Mouse (Mus musculus) CH12.LX (cell line): ENCODE results near the gene Gm20715. TPM values are rescaled to one million over a fixed set of nuclear protein-coding genes. Genes with fewer than 3 reads are reported as not detected.

ENCODE experiments used
- DNase-seq: peaks from one replicate; pipeline ENCODE4 v3.0.0-alpha.2; 2013; ENCODE audit errors: extremely low read depth
- H3K27ac ChIP-seq: 2 replicates; pipeline ENCODE4 v1.5.1; 2012; ENCODE audit warnings: low read depth, mild to moderate bottlenecking, control low read depth, moderate library complexity; ENCODE audit not compliant: insufficient read depth
- H3K27me3 ChIP-seq: replicated peaks from 2 replicates; pipeline ENCODE3; 2012; ENCODE audit warnings: inconsistent platforms
- H3K36me3 ChIP-seq, 2 experiments: replicated peaks in 1 of 2; 2 replicates each; pipeline versions ENCODE3 to v1.6.1; 2012; ENCODE audit warnings: inconsistent platforms in 1 of 2, low read length in 1 of 2, mild to moderate bottlenecking in 1 of 2, mixed read lengths in 1 of 2, moderate library complexity in 1 of 2; ENCODE audit not compliant: control insufficient read depth in 1 of 2, insufficient read depth in 1 of 2
- H3K4me1 ChIP-seq, 2 experiments: 2 replicates each; pipeline ENCODE4 v1.6.1; 2012; ENCODE audit warnings: inconsistent platforms in 1 of 2, moderate library complexity in 1 of 2; ENCODE audit not compliant: insufficient read depth in 2 of 2, control insufficient read depth in 1 of 2
- H3K4me2 ChIP-seq: 2 replicates; pipeline ENCODE4 v1.6.1; 2012; ENCODE audit warnings: low read depth, mild to moderate bottlenecking, control low read depth; ENCODE audit not compliant: poor library complexity, insufficient read depth, severe bottlenecking
- H3K4me3 ChIP-seq, 3 experiments: fragments of 150-350 bp in 1 of 3; sonication (generic) in 1 of 3; replicated peaks in 1 of 3; 2 replicates each; pipeline versions ENCODE3 to v1.5.1; 2011 to 2012; ENCODE audit warnings: low read depth in 2 of 3, low read length in 2 of 3, mild to moderate bottlenecking in 2 of 3, moderate library complexity in 2 of 3, control low read depth in 1 of 3, improper control_type of control experiment in 1 of 3, inconsistent platforms in 1 of 3, mixed read lengths in 1 of 3; ENCODE audit not compliant: poor library complexity in 1 of 3
- H3K79me2 ChIP-seq: replicated peaks from 2 replicates; pipeline ENCODE4 v1.6.1; 2012; ENCODE audit warnings: mild to moderate bottlenecking, moderate library complexity; ENCODE audit not compliant: control insufficient read depth, poor library complexity, insufficient read depth, severe bottlenecking; ENCODE audit errors: extremely low read depth
- H3K9ac ChIP-seq: 2 replicates; pipeline ENCODE4 v1.6.1; 2012; ENCODE audit warnings: low read depth, mild to moderate bottlenecking, control low read depth, moderate library complexity; ENCODE audit not compliant: insufficient read depth
- H3K9me3 ChIP-seq: replicated peaks from 2 replicates; pipeline ENCODE3; 2012; ENCODE audit warnings: low read length, inconsistent platforms, mixed read lengths
- CHD2 ChIP-seq: IDR thresholded peaks from 2 replicates; pipeline ENCODE4 v1.6.1; 2011; ENCODE audit warnings: low read length, improper control_type of control experiment
- CTCF ChIP-seq, 2 experiments: IDR thresholded peaks in 1 of 2; conservative IDR thresholded peaks in 1 of 2; 2 replicates each; pipeline ENCODE4 v1.5.1; 2011 to 2012; ENCODE audit warnings: low read depth in 2 of 2, low read length in 2 of 2, improper control_type of control experiment in 1 of 2, inconsistent platforms in 1 of 2, mild to moderate bottlenecking in 1 of 2, moderate library complexity in 1 of 2
- E2F4 ChIP-seq: IDR thresholded peaks from 2 replicates; pipeline ENCODE4 v1.6.1; 2011; ENCODE audit warnings: low read depth, low read length, improper control_type of control experiment; ENCODE audit not compliant: insufficient replicate concordance
- ETS1 ChIP-seq: conservative IDR thresholded peaks from 2 replicates; pipeline ENCODE4 v1.6.1; 2012; ENCODE audit warnings: low read depth, mild to moderate bottlenecking, inconsistent platforms, low read length, improper control_type of control experiment, moderate library complexity
- GABPA ChIP-seq: IDR thresholded peaks from 2 replicates; pipeline ENCODE4 v1.6.1; 2012; ENCODE audit warnings: low read depth, low read length, improper control_type of control experiment, inconsistent platforms; ENCODE audit not compliant: insufficient replicate concordance
- HCFC1 ChIP-seq: IDR thresholded peaks from 2 replicates; pipeline ENCODE4 v1.6.1; 2012; ENCODE audit warnings: low read depth, mild to moderate bottlenecking, inconsistent platforms, low read length, improper control_type of control experiment
- IRF4 ChIP-seq: IDR thresholded peaks from 2 replicates; pipeline ENCODE4 v1.6.1; 2014; ENCODE audit warnings: low read depth, mild to moderate bottlenecking, inconsistent platforms, low read length, improper control_type of control experiment
- JUN ChIP-seq: IDR thresholded peaks from 2 replicates; pipeline ENCODE4 v1.6.1; 2011; ENCODE audit warnings: low read depth, mild to moderate bottlenecking, low read length, improper control_type of control experiment, moderate library complexity; ENCODE audit not compliant: insufficient read depth
- JUND ChIP-seq: conservative IDR thresholded peaks from 2 replicates; pipeline ENCODE4 v1.6.1; 2011; ENCODE audit warnings: low read depth, low read length, improper control_type of control experiment
- KAT2A ChIP-seq: IDR thresholded peaks from 2 replicates; pipeline ENCODE4 v1.6.1; 2012; ENCODE audit warnings: low read length, improper control_type of control experiment, inconsistent platforms; ENCODE audit not compliant: insufficient replicate concordance
- MAX ChIP-seq: IDR thresholded peaks from 2 replicates; pipeline ENCODE4 v1.6.1; 2011; ENCODE audit warnings: low read length, improper control_type of control experiment
- MEF2A ChIP-seq: IDR thresholded peaks from 2 replicates; pipeline ENCODE4 v1.6.1; 2014; ENCODE audit warnings: low read depth, mild to moderate bottlenecking, inconsistent platforms, low read length, improper control_type of control experiment, borderline replicate concordance
- MXI1 ChIP-seq: IDR thresholded peaks from 2 replicates; pipeline ENCODE4 v1.6.1; 2011; ENCODE audit warnings: mild to moderate bottlenecking, low read depth, low read length, improper control_type of control experiment
- NRF1 ChIP-seq: IDR thresholded peaks from 2 replicates; pipeline ENCODE4 v1.6.1; 2014; ENCODE audit warnings: low read depth, mild to moderate bottlenecking, inconsistent platforms, low read length, improper control_type of control experiment, moderate library complexity
- PAX5 ChIP-seq: IDR thresholded peaks from 2 replicates; pipeline ENCODE4 v1.6.1; 2012; ENCODE audit warnings: low read length, inconsistent platforms, mixed read lengths
- POLR2A ChIP-seq: IDR thresholded peaks from 2 replicates; pipeline ENCODE4 v1.6.1; 2011; ENCODE audit warnings: low read depth, mild to moderate bottlenecking, improper control_type of control experiment, low read length
- RCOR1 ChIP-seq: conservative IDR thresholded peaks from 2 replicates; pipeline ENCODE4 v1.6.1; 2012; ENCODE audit warnings: low read depth, mild to moderate bottlenecking, inconsistent platforms, low read length, improper control_type of control experiment
- SIN3A ChIP-seq: IDR thresholded peaks from 2 replicates; pipeline ENCODE4 v1.6.1; 2012; ENCODE audit warnings: low read length, improper control_type of control experiment, inconsistent platforms
- TBP ChIP-seq: conservative IDR thresholded peaks from 2 replicates; pipeline ENCODE4 v1.6.1; 2011; ENCODE audit warnings: low read depth, low read length, improper control_type of control experiment
- TCF12 ChIP-seq: IDR thresholded peaks from 2 replicates; pipeline ENCODE4 v1.6.1; 2014; ENCODE audit warnings: low read depth, mild to moderate bottlenecking, inconsistent platforms, low read length, improper control_type of control experiment
- UBTF ChIP-seq: IDR thresholded peaks from 2 replicates; pipeline ENCODE4 v1.6.1; 2012; ENCODE audit warnings: low read depth, mild to moderate bottlenecking, inconsistent platforms, low read length, improper control_type of control experiment, moderate library complexity
- USF1 ChIP-seq: IDR thresholded peaks from 2 replicates; pipeline ENCODE4 v1.6.1; 2014; ENCODE audit warnings: low read depth, mild to moderate bottlenecking, inconsistent platforms, low read length, improper control_type of control experiment
- USF2 ChIP-seq: conservative IDR thresholded peaks from 2 replicates; pipeline ENCODE4 v1.6.1; 2011; ENCODE audit warnings: low read depth, low read length, improper control_type of control experiment
- ZKSCAN1 ChIP-seq: IDR thresholded peaks from 2 replicates; pipeline ENCODE4 v1.6.1; 2012; ENCODE audit warnings: low read depth, inconsistent platforms, low read length, improper control_type of control experiment, borderline replicate concordance
- ZMIZ1 ChIP-seq: IDR thresholded peaks from 2 replicates; pipeline ENCODE4 v1.6.1; 2012; ENCODE audit warnings: low read depth, mild to moderate bottlenecking, inconsistent platforms, low read length, improper control_type of control experiment
- ZNF384 ChIP-seq: IDR thresholded peaks from 2 replicates; pipeline ENCODE4 v1.6.1; 2012; ENCODE audit warnings: low read depth, low read length, improper control_type of control experiment, inconsistent platforms
- dilution Hi-C: fragments of 300-500 bp; cut with MboI; formaldehyde crosslinking; loops from 2 replicates; pipeline ENCODE4 v1.14.3; 2020; ENCODE audit warnings: low sequenced_read_pairs; ENCODE audit not compliant: extremely low pct_unique_long_range_greater_than_20kb, extremely low pct_ligation_motif_present
- in situ Hi-C: fragments of 300-500 bp; cut with MboI; formaldehyde crosslinking; loops from 3 replicates; pipeline ENCODE4 v1.14.3; 2019; ENCODE audit warnings: low sequenced_read_pairs, low pct_ligation_motif_present, low pct_unique_long_range_greater_than_20kb, mixed read lengths
- polyA plus RNA-seq: library from polyadenylated mRNA; unstranded; fragments of >175 nt; gene quantifications from 2 replicates; pipeline ENCODE4 v1.2.1, GENCODE M21; 2012; ENCODE audit warnings: low read depth; ENCODE audit not compliant: insufficient read length
- total RNA-seq, 2 experiments: library from RNA; depleted of rRNA; stranded (reverse); fragments of 300-350 nt in 1 of 2; fragments of >200 nt in 1 of 2; gene quantifications; 2 replicates each; pipeline ENCODE4 v1.2.3; 2012 to 2014

Gm20715 gene
- not detected in 2 replicates for total RNA-seq (2012; rRNA removed)
- total RNA-seq (2014; rRNA removed): not detected in 2 replicates
- polyA plus RNA-seq: not detected in 2 replicates

DNA sequence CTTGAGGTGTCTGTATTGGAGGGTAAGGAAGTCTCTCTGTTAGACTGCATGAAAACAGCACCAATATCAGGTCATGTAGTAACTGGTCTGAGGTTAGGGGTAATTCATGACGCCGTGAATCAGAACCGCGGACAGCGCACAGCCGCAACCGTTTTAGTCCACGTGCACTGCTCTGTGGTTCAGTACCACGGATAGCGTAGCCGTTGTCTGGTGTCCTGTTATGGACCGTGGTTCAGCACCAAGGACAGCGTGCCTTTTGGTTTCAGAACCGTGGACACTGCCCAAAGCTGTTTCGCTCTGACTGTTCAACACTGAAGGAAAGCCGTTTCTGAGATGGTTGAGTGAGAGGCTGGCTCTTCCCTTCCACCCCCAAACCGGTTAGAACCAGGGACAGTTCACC lies at the start of gene Gm20715:
Gene Gm20715, plus strand, starts transcription at position 235 of the 400 bp plus-strand sequence.
- H3K36me3 ChIP-seq: no peaks in the 10 kb centered on the region
- H3K4me3 ChIP-seq: no peak within 1 kb of the TSS
- DNase-seq: peak; percentile 73
- dilution Hi-C loops (no loop called here), in situ Hi-C loops (no loop called here)
- no peaks in the 10 kb centered on the region for H3K4me1 ChIP-seq
- H3K27me3 ChIP-seq: no peaks in the 10 kb centered on the region
- no peak within 1 kb of the TSS for H3K9ac ChIP-seq
- peaks cover 13% of the 10 kb centered on the region for H3K9me3 ChIP-seq
- TF ChIP-seq PAX5 (no peak), USF1 (no peak), RCOR1 (no peak), ETS1 (no peak), MXI1 (peak; percentile 100), JUND (no peak; the same call in 1 of the 2 replicates), KAT2A (no peak), JUN (no peak), MAX (peak; percentile 95), POLR2A (no peak), ZNF384 (no peak), CHD2 (no peak), IRF4 (peak; percentile 92), HCFC1 (no peak), E2F4 (no peak), NRF1 (no peak), SIN3A (peak; percentile 100), CTCF (conservative IDR thresholded peaks at IDR 0.05 in 1 of 2, IDR thresholded peaks at IDR 0.05 in 1 of 2; ENCODE audit: low read depth in 2 of 2, low read length in 2 of 2) (no peak), ZMIZ1 (no peak), UBTF (no peak), TBP (no peak), TCF12 (no peak)
- no peak within 1 kb of the TSS for H3K4me2 ChIP-seq
- no peak within 1 kb of the TSS for H3K27ac ChIP-seq
- H3K79me2 ChIP-seq: no peaks in the 10 kb centered on the region

GRCm38 (mm10) chr7:6360477-6361060 lies 49.5 kb upstream of the Gm20715 start:
- Histone ChIP-seq H3K9me3 (peaks cover 10% of the 10 kb centered on the region), H3K4me2 (no peak overlapping the region), H3K27me3 (peaks cover 18% of the 10 kb centered on the region), H3K36me3 (no peaks in the 10 kb centered on the region), H3K4me1 (no peaks in the 10 kb centered on the region), H3K27ac (no peak overlapping the region), H3K79me2 (no peaks in the 10 kb centered on the region), H3K9ac (no peak overlapping the region), H3K4me3 (no peak overlapping the region)
- DNase-seq: no peak
- in situ Hi-C loops (loop anchor here (25.0 kb wide), 2 partner anchors 302 to 552 kb away; no protein-coding TSS in a partner anchor), dilution Hi-C loops (no loop called here)
- TF ChIP-seq RCOR1 (no peak), ZNF384 (no peak), PAX5 (no peak), ZKSCAN1 (no peak), USF2 (no peak), JUND (no peak), ETS1 (no peak), GABPA (no peak), MEF2A (no peak), USF1 (no peak)
